Mouse (Mus musculus) lung, postnatal 0 days (tissue): ENCODE data around the gene Fkbp10. TPM values are rescaled to one million over a fixed set of nuclear protein-coding genes. Genes with fewer than 3 reads are reported as not detected.

ENCODE experiments used
- ATAC-seq: fragments of 200-750 bp; cut with Nextera tagmentation; 2 replicates; pipeline ENCODE4 v1.8.0; 2017; ENCODE audit warnings: moderate library complexity
- DNase-seq: peaks from one replicate; pipeline ENCODE4 v3.0.0-alpha.2; 2016; ENCODE audit warnings: low spot score
- H3K27ac ChIP-seq: fragments of 300-500 bp; sonication (generic); 2 replicates; pipeline ENCODE4 v1.5.1; 2014; ENCODE audit warnings: antibody characterized with exemption, mild to moderate bottlenecking, low read length, mixed read lengths
- H3K27me3 ChIP-seq: fragments of 300-500 bp; sonication (generic); replicated peaks from 2 replicates; pipeline ENCODE4 v1.6.1; 2014; ENCODE audit warnings: low read length, mixed read lengths; ENCODE audit not compliant: insufficient read depth
- H3K36me3 ChIP-seq: fragments of 300-500 bp; sonication (generic); 2 replicates; pipeline ENCODE4 v1.6.1; 2014; ENCODE audit warnings: low read length, mixed read lengths; ENCODE audit not compliant: insufficient read depth
- H3K4me1 ChIP-seq: fragments of 300-500 bp; sonication (generic); 2 replicates; pipeline ENCODE4 v1.6.1; 2014; ENCODE audit warnings: antibody characterized with exemption, low read depth, low read length, mixed read lengths; ENCODE audit not compliant: insufficient read depth
- H3K4me2 ChIP-seq: fragments of 300-500 bp; sonication (generic); replicated peaks from 2 replicates; pipeline ENCODE4 v1.6.1; 2014; ENCODE audit warnings: low read depth, mild to moderate bottlenecking, low read length, moderate library complexity, mixed read lengths
- H3K4me3 ChIP-seq: fragments of 300-500 bp; sonication (generic); 2 replicates; pipeline ENCODE4 v1.5.1; 2014; ENCODE audit warnings: low read depth, low read length
- H3K9ac ChIP-seq: fragments of 300-500 bp; sonication (generic); replicated peaks from 2 replicates; pipeline ENCODE4 v1.6.1; 2014; ENCODE audit warnings: low read depth, mild to moderate bottlenecking
- H3K9me3 ChIP-seq: fragments of 300-500 bp; sonication (generic); 2 replicates; pipeline ENCODE4 v1.6.1; 2016; ENCODE audit warnings: low read length, mixed read lengths
- CTCF ChIP-seq: IDR thresholded peaks from 2 replicates; pipeline ENCODE4 v1.5.1; 2016; ENCODE audit warnings: antibody characterized with exemption, mild to moderate bottlenecking
- EP300 ChIP-seq: IDR thresholded peaks from 2 replicates; pipeline ENCODE4 v1.6.1; 2016; ENCODE audit warnings: antibody characterized with exemption, mild to moderate bottlenecking, control low read depth
- WGBS: fragments of 180-500 bp; shearing (Covaris S2); extraction: QIAGEN DNeasy Blood & Tissue Kit; methylation state at CpG from one replicate; pipeline ENCODE4 v1.1.7; 2014; 5-methylcytosine and 5-hydroxymethylcytosine counted together
- polyA plus RNA-seq: library from polyadenylated mRNA; unstranded; fragments of >200 nt; fragmentation: Nextera tagmentation; extraction: Ambion mirVana; gene quantifications from 2 replicates; pipeline ENCODE4 v1.2.1, GENCODE M21; 2015

Gene Fkbp10
- polyA plus RNA-seq, 1 experiment from 2014 or later: 86.5 TPM

GRCm38 (mm10) chr11:100406995-100407705, 8.3 kb upstream of the Fkbp10 start:
- WGBS: 86% methylated on average over 5 of the region's 5 CpGs
- H3K4me3 ChIP-seq: no peak overlapping the region
- peaks cover 5% of the 10 kb centered on the region; the same call in 1 of the 2 replicates for H3K36me3 ChIP-seq
- ATAC-seq (no peak), DNase-seq (no peak)
- H3K27me3 ChIP-seq: no peaks in the 10 kb centered on the region
- H3K9ac ChIP-seq: no peak overlapping the region
- H3K4me1 ChIP-seq: peaks cover 7% of the 10 kb centered on the region; the same call in 1 of the 2 replicates
- H3K9me3 ChIP-seq: no peaks in the 10 kb centered on the region
- H3K27ac ChIP-seq: no peak overlapping the region
- H3K4me2 ChIP-seq: no peak overlapping the region
- no peak for TF ChIP-seq CTCF
- no peak for TF ChIP-seq EP300

DNA sequence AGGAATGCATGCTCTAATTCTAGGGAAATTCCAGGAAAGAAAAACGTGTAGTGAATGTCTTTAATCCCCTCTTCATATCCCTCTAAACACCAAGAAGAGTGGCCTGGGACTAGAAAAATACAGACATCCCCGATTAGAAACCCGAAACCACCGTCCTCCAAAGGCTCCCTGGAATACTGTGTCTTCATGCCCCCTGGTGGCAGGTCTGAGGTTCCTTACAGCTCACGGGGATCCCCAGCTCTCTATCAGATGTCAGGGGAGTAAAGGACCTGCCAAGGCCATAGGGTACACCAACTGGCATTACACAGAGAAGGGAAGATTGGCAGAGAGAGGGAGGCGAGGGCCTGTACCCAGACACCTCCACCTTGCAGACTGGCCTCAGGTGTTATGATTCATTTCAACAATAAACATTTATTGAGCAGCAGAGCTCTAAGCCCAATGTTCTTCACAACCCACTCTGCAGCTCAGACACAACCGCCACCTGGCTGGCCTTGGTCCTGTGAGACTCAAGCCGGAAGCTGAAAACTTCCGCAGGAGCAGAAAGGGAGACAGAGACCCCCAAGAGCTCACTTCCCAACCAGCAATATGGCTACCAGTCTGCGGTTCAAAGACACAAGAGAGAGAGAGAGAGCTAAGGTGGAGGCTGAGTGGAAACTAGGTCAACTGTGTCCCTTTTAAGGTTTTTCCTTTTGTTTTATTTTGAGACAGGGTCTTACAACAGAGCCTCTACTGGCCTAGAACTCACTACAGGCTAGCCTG, 7.2 kb upstream of the Fkbp10 start:
- peak; percentile 92 for DNase-seq

GRCm38 (mm10) chr11:100408835-100409462, 6.5 kb upstream of the Fkbp10 start:
- no peak overlapping the region for H3K9ac ChIP-seq
- TF ChIP-seq EP300 (no peak), CTCF (no peak)
- no peaks in the 10 kb centered on the region for H3K27me3 ChIP-seq
- H3K4me1 ChIP-seq: peaks cover 10% of the 10 kb centered on the region
- H3K36me3 ChIP-seq: peaks cover 5% of the 10 kb centered on the region; the same call in 1 of the 2 replicates
- no peak for ATAC-seq
- H3K4me2 ChIP-seq: no peak overlapping the region
- H3K27ac ChIP-seq: no peak overlapping the region
- no peak for DNase-seq
- H3K9me3 ChIP-seq: no peaks in the 10 kb centered on the region
- H3K4me3 ChIP-seq: no peak overlapping the region
- WGBS: 94% methylated on average over 12 of the region's 12 CpGs

More for the DNA sequence above, 7.2 kb upstream of the Fkbp10 start:
- H3K9me3 ChIP-seq: no peaks in the 10 kb centered on the region
- peaks cover 7% of the 10 kb centered on the region for H3K4me1 ChIP-seq
- peaks cover 5% of the 10 kb centered on the region; the same call in 1 of the 2 replicates for H3K36me3 ChIP-seq
- no peak overlapping the region for H3K4me3 ChIP-seq
- no peaks in the 10 kb centered on the region for H3K27me3 ChIP-seq
- peak; percentile 52; the same call in 1 of the 2 replicates for ATAC-seq
- H3K27ac ChIP-seq: no peak overlapping the region
- WGBS: 37% methylated on average over 10 of the region's 10 CpGs
- H3K4me2 ChIP-seq: no peak overlapping the region
- no peak overlapping the region for H3K9ac ChIP-seq
- TF ChIP-seq CTCF: peak; percentile 92
- TF ChIP-seq EP300: no peak

DNA sequence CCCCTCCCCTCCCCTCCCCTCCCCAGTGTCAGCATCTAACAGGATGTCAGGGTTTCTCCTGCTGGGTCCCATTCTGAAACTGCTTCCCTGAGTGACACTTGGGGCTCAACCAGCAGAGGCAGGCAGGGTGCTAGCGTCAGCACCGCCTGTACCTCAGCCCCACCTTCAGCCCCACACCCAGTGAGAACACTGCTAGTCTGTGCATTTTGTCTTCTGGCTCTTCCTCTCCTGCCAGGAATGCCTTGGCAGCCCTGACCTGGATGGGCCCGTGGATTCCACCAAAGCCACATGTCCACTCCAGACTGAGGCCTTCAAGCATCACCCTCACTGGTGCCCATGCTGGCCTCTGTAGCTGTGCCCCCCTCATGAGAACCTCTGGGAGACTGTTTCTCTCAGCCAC, 5.8 kb upstream of the Fkbp10 start:
- peaks cover 10% of the 10 kb centered on the region for H3K4me1 ChIP-seq
- WGBS: 70% methylated on average over 3 of the region's 3 CpGs
- H3K9ac ChIP-seq: no peak overlapping the region
- no peak overlapping the region for H3K27ac ChIP-seq
- peaks cover 5% of the 10 kb centered on the region; the same call in 1 of the 2 replicates for H3K36me3 ChIP-seq
- no peak overlapping the region for H3K4me3 ChIP-seq
- H3K27me3 ChIP-seq: no peaks in the 10 kb centered on the region
- no peak overlapping the region for H3K4me2 ChIP-seq
- no peak for DNase-seq
- TF ChIP-seq EP300: no peak
- no peak for TF ChIP-seq CTCF
- ATAC-seq: no peak
- no peaks in the 10 kb centered on the region for H3K9me3 ChIP-seq

- ATAC-seq (no peak), DNase-seq (no peak)
- 65% methylated on average over 11 of the region's 11 CpGs for WGBS
- Histone ChIP-seq H3K4me1 (peaks cover 20% of the 10 kb centered on the region), H3K9ac (no peak overlapping the region), H3K36me3 (peaks cover 5% of the 10 kb centered on the region; the same call in 1 of the 2 replicates), H3K4me2 (no peak overlapping the region; the same call in 1 of the 2 replicates), H3K4me3 (no peak overlapping the region), H3K9me3 (no peaks in the 10 kb centered on the region), H3K27ac (no peak overlapping the region), H3K27me3 (no peaks in the 10 kb centered on the region)
- TF ChIP-seq CTCF (no peak), EP300 (no peak)
These were observed 3.8 kb upstream of the Fkbp10 start for GRCm38 (mm10) chr11:100411736-100412135.

GRCm38 (mm10) chr11:100413541-100413940, 2.0 kb upstream of the Fkbp10 start:
- Histone ChIP-seq H3K27ac (peak overlapping the region; percentile 94; the same call in 1 of the 2 replicates), H3K9me3 (no peaks in the 10 kb centered on the region), H3K4me2 (peak overlapping the region; percentile 61), H3K27me3 (no peaks in the 10 kb centered on the region), H3K36me3 (peaks cover 5% of the 10 kb centered on the region; the same call in 1 of the 2 replicates), H3K4me1 (peaks cover 20% of the 10 kb centered on the region), H3K4me3 (peak overlapping the region; percentile 52), H3K9ac (peak overlapping the region; percentile 39)
- WGBS: 44% methylated on average over 11 of the region's 11 CpGs
- TF ChIP-seq EP300: no peak
- TF ChIP-seq CTCF: no peak
- DNase-seq: no peak
- no peak for ATAC-seq
